Mouse (Mus musculus) heart, postnatal 0 days (tissue): ENCODE measurements at regions not wholly inside any gene's neighbourhood (a gene's known extent, or its start where the extent isn't known, plus 50 kb on each side); places are given as distances from the start of the nearest gene placed in this dataset.

Source experiments
- ATAC-seq: fragments of 200-750 bp; cut with Nextera tagmentation; 2 replicates; pipeline ENCODE4 v1.8.0; 2017; ENCODE audit warnings: low read depth, moderate number of reproducible peaks, moderate library complexity; ENCODE audit not compliant: insufficient read depth
- DNase-seq: peaks from one replicate; pipeline ENCODE4 v3.0.0-alpha.2; 2016; ENCODE audit warnings: low spot score
- H3K27ac ChIP-seq: fragments of 300-500 bp; sonication (generic); 2 replicates; pipeline ENCODE4 v1.5.1; 2014; ENCODE audit warnings: low read depth, mild to moderate bottlenecking
- H3K27me3 ChIP-seq: fragments of 300-500 bp; sonication (generic); 2 replicates; pipeline ENCODE4 v1.6.1; 2014; ENCODE audit warnings: low read length, mixed read lengths; ENCODE audit not compliant: control insufficient read depth, insufficient read depth
- H3K36me3 ChIP-seq: fragments of 300-500 bp; sonication (generic); replicated peaks from 2 replicates; pipeline ENCODE4 v1.6.1; 2014; ENCODE audit warnings: low read length, mixed read lengths; ENCODE audit not compliant: control insufficient read depth, insufficient read depth
- H3K4me1 ChIP-seq: fragments of 300-500 bp; sonication (generic); 2 replicates; pipeline ENCODE4 v1.6.1; 2014; ENCODE audit warnings: antibody characterized with exemption; ENCODE audit not compliant: control insufficient read depth, insufficient read depth
- H3K4me2 ChIP-seq: fragments of 300-500 bp; sonication (generic); 2 replicates; pipeline ENCODE4 v1.6.1; 2014; ENCODE audit warnings: low read depth, mild to moderate bottlenecking, low read length, moderate library complexity
- H3K4me3 ChIP-seq: fragments of 300-500 bp; sonication (generic); 2 replicates; pipeline ENCODE4 v1.5.1; 2014; ENCODE audit warnings: low read depth, low read length
- H3K9ac ChIP-seq: fragments of 300-500 bp; sonication (generic); replicated peaks from 2 replicates; pipeline ENCODE4 v1.6.1; 2014; ENCODE audit warnings: low read depth, low read length, mixed read lengths
- H3K9me3 ChIP-seq: fragments of 300-500 bp; sonication (generic); replicated peaks from 2 replicates; pipeline ENCODE4 v1.6.1; 2016; ENCODE audit warnings: low read length; ENCODE audit not compliant: control insufficient read depth
- CTCF ChIP-seq: IDR thresholded peaks from 2 replicates; pipeline ENCODE4 v1.5.1; 2016; ENCODE audit warnings: antibody characterized with exemption, control low read depth, low read depth
- EP300 ChIP-seq: IDR thresholded peaks from 2 replicates; pipeline ENCODE4 v1.6.1; 2016; ENCODE audit warnings: antibody characterized with exemption, low read depth
- WGBS: fragments of 180-500 bp; shearing (Covaris S2); extraction: QIAGEN DNeasy Blood & Tissue Kit; methylation state at CpG from one replicate; pipeline ENCODE4 v1.1.7; 2014; 5-methylcytosine and 5-hydroxymethylcytosine counted together

- Histone ChIP-seq H3K9me3 (no peaks in the 10 kb centered on the region), H3K9ac (no peak overlapping the region), H3K4me1 (peaks cover 17% of the 10 kb centered on the region), H3K36me3 (no peaks in the 10 kb centered on the region), H3K27ac (peak overlapping the region; percentile 36), H3K4me2 (no peak overlapping the region), H3K4me3 (no peak overlapping the region), H3K27me3 (no peaks in the 10 kb centered on the region)
- TF ChIP-seq CTCF (no peak), EP300 (0 out of 2 replicates have a peak, but pooled peaks have one; percentile 50)
- WGBS, result 39% methylated on average over 7 of the region's 7 CpGs
- ATAC-seq (peak; percentile 92), DNase-seq (peak; percentile 90)
Measured at GRCm38 (mm10) chr19:36214188-36214968, 94.5 kb upstream of the Ankrd1 start.

GRCm38 (mm10) chr19:36217177-36217576, 97.3 kb upstream of the Ankrd1 start:
- Histone ChIP-seq H3K36me3 (no peaks in the 10 kb centered on the region), H3K9me3 (no peaks in the 10 kb centered on the region), H3K4me1 (peaks cover 27% of the 10 kb centered on the region), H3K9ac (no peak overlapping the region), H3K27me3 (no peaks in the 10 kb centered on the region), H3K4me2 (no peak overlapping the region), H3K4me3 (no peak overlapping the region), H3K27ac (no peak overlapping the region)
- 83% methylated on average over 5 of the region's 5 CpGs for WGBS
- TF ChIP-seq CTCF, result no peak
- TF ChIP-seq EP300, result no peak
- ATAC-seq (no peak), DNase-seq (no peak)

GRCm38 (mm10) chr19:36217605-36218004, 97.7 kb upstream of the Ankrd1 start:
- Histone ChIP-seq H3K4me1 (peaks cover 27% of the 10 kb centered on the region), H3K27ac (no peak overlapping the region), H3K27me3 (no peaks in the 10 kb centered on the region), H3K9ac (no peak overlapping the region), H3K4me2 (no peak overlapping the region), H3K4me3 (no peak overlapping the region), H3K9me3 (no peaks in the 10 kb centered on the region), H3K36me3 (no peaks in the 10 kb centered on the region)
- TF ChIP-seq CTCF, result no peak
- no peak for TF ChIP-seq EP300
- DNase-seq (no peak), ATAC-seq (no peak)
- 74% methylated on average over 5 of the region's 5 CpGs for WGBS

GRCm38 (mm10) chr19:36218921-36219320, 99.0 kb upstream of the Ankrd1 start:
- H3K9me3 ChIP-seq, result no peaks in the 10 kb centered on the region
- DNase-seq, result no peak
- no peak overlapping the region for H3K9ac ChIP-seq
- no peaks in the 10 kb centered on the region for H3K27me3 ChIP-seq
- TF ChIP-seq CTCF (no peak), EP300 (no peak)
- no peak overlapping the region for H3K4me3 ChIP-seq
- H3K4me2 ChIP-seq, result no peak overlapping the region
- peaks cover 24% of the 10 kb centered on the region for H3K4me1 ChIP-seq
- no peaks in the 10 kb centered on the region for H3K36me3 ChIP-seq
- no peak overlapping the region for H3K27ac ChIP-seq
- no peak for ATAC-seq
- 63% methylated on average over 5 of the region's 5 CpGs for WGBS

- DNase-seq, result no peak
- Histone ChIP-seq H3K4me3 (no peak overlapping the region), H3K9ac (no peak overlapping the region), H3K4me1 (peaks cover 14% of the 10 kb centered on the region), H3K9me3 (no peaks in the 10 kb centered on the region), H3K27me3 (no peaks in the 10 kb centered on the region), H3K27ac (no peak overlapping the region), H3K4me2 (no peak overlapping the region), H3K36me3 (no peaks in the 10 kb centered on the region)
- TF ChIP-seq EP300 (no peak), CTCF (no peak)
- 48% methylated on average over 2 of the region's 2 CpGs for WGBS
- ATAC-seq, result no peak
Measured at GRCm38 (mm10) chr19:36221104-36221503, 101.2 kb upstream of the Ankrd1 start.

GRCm38 (mm10) chr19:36221596-36221995, 101.7 kb upstream of the Ankrd1 start:
- no peaks in the 10 kb centered on the region for H3K9me3 ChIP-seq
- no peak overlapping the region for H3K4me3 ChIP-seq
- no peak overlapping the region for H3K27ac ChIP-seq
- no peak for ATAC-seq
- H3K4me2 ChIP-seq, result no peak overlapping the region
- no peak overlapping the region for H3K9ac ChIP-seq
- H3K27me3 ChIP-seq, result no peaks in the 10 kb centered on the region
- DNase-seq, result no peak
- H3K4me1 ChIP-seq, result peaks cover 16% of the 10 kb centered on the region
- no peak for TF ChIP-seq CTCF
- TF ChIP-seq EP300, result no peak
- H3K36me3 ChIP-seq, result no peaks in the 10 kb centered on the region
